Mouse (Mus musculus) liver, embryonic 14.5 days (tissue): ENCODE results near the gene Dock11.

Experiments
- CTCF ChIP-seq: IDR thresholded peaks from 2 replicates; pipeline ENCODE4 v1.5.1; 2016; ENCODE audit warnings: antibody characterized with exemption, low read depth, control low read depth
- EP300 ChIP-seq: IDR thresholded peaks from 2 replicates; pipeline ENCODE4 v1.6.1; 2016; ENCODE audit warnings: antibody characterized with exemption, low read depth

- no peak for TF ChIP-seq EP300
- TF ChIP-seq CTCF: no peak
Measured at GRCm38 (mm10) chrX:35904352-35904751, 15.7 kb downstream of the Dock11 start.
